Mouse (Mus musculus) neural tube, embryonic 15.5 days (tissue): ENCODE data around the gene Klk5. TPM values are rescaled to one million over a fixed set of nuclear protein-coding genes. Genes with fewer than 3 reads are reported as not detected.

ENCODE experiments used
- ATAC-seq: fragments of 200-750 bp; cut with Nextera tagmentation; 2 replicates; pipeline ENCODE4 v1.8.0; 2017; ENCODE audit warnings: mild to moderate bottlenecking, moderate TSS enrichment, moderate library complexity; ENCODE audit not compliant: low FRiP score
- H3K27ac ChIP-seq: fragments of 300-500 bp; sonication (generic); replicated peaks from 2 replicates; pipeline ENCODE4 v1.5.1; 2015; ENCODE audit warnings: mild to moderate bottlenecking, inconsistent platforms
- H3K27me3 ChIP-seq: fragments of 300-500 bp; sonication (generic); replicated peaks from 2 replicates; pipeline ENCODE4 v1.6.1; 2015; ENCODE audit warnings: inconsistent platforms
- H3K36me3 ChIP-seq: fragments of 300-500 bp; sonication (generic); 2 replicates; pipeline ENCODE4 v1.6.1; 2015; ENCODE audit warnings: inconsistent platforms
- H3K4me1 ChIP-seq: fragments of 300-500 bp; sonication (generic); 2 replicates; pipeline ENCODE4 v1.6.1; 2015; ENCODE audit warnings: inconsistent platforms
- H3K4me2 ChIP-seq: fragments of 300-500 bp; sonication (generic); 2 replicates; pipeline ENCODE4 v1.6.1; 2015; ENCODE audit warnings: inconsistent platforms, mild to moderate bottlenecking, moderate library complexity
- H3K4me3 ChIP-seq: fragments of 300-500 bp; sonication (generic); replicated peaks from 2 replicates; pipeline ENCODE4 v1.5.1; 2015; ENCODE audit warnings: mild to moderate bottlenecking, inconsistent platforms
- H3K9ac ChIP-seq: fragments of 300-500 bp; sonication (generic); replicated peaks from 2 replicates; pipeline ENCODE4 v1.6.1; 2015; ENCODE audit warnings: mild to moderate bottlenecking, inconsistent platforms
- H3K9me3 ChIP-seq: fragments of 300-500 bp; sonication (generic); replicated peaks from 2 replicates; pipeline ENCODE4 v1.6.1; 2016; ENCODE audit warnings: inconsistent platforms
- WGBS: fragments of 180-500 bp; shearing (Covaris S2); methylation state at CpG from one replicate; pipeline ENCODE4 v1.1.7; 2015; ENCODE audit warnings: mixed read lengths; 5-methylcytosine and 5-hydroxymethylcytosine counted together
- polyA plus RNA-seq: library from polyadenylated mRNA; unstranded; fragments of >200 nt; fragmentation: Nextera tagmentation; extraction: Ambion mirVana; gene quantifications from 2 replicates; pipeline ENCODE4 v1.2.1, GENCODE M21; 2015

The Klk5 gene
- polyA plus RNA-seq, 1 experiment from 2014 or later, result not detected

DNA sequence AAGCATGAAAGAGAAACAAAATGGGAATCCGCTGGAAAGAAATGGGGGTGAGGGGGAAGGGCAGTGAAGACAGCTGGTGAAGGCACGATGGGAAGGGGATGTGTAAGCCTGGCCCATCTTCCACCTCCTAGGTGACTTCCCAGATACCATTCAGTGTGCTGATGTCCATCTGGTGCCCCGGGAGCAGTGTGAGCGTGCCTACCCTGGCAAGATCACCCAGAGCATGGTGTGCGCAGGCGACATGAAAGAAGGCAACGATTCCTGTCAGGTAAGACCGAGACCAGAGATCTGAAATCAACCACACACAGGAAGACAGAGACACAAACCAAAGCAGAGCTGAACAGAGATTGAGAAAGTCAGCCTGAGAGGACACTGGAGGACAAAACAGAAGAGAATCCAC lies 12.8 kb upstream of the Klk5 start:
- Histone ChIP-seq H3K27me3 (no peaks in the 10 kb centered on the region), H3K9ac (no peak overlapping the region), H3K4me2 (no peak overlapping the region), H3K36me3 (no peaks in the 10 kb centered on the region), H3K9me3 (no peaks in the 10 kb centered on the region), H3K27ac (no peak overlapping the region), H3K4me3 (no peak overlapping the region), H3K4me1 (no peaks in the 10 kb centered on the region)
- ATAC-seq, result no peak
- WGBS, result 94% methylated on average over 8 of the region's 8 CpGs

DNA sequence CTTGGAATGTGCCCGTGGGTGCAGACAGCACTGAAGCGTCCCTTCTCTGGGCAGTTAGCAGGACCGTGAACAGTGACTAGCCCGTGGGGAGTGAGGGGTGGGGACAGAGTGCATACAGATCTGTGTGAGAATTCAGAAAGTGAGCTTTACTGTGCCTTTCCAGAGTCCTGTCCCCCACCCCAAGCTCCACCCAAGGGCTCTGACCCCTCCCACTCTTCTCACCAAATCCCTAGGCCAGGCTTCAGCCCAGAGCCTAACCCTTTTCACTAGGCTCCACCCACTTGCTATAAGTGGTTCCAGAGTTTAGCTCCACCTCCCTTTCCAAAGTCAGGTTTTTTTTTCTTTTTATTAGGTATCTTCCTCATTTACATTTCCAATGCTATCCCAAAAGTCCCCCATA lies 2.0 kb downstream of the Klk5 start:
- H3K27me3 ChIP-seq, result no peaks in the 10 kb centered on the region
- no peaks in the 10 kb centered on the region for H3K36me3 ChIP-seq
- 90% methylated on average over 4 of the region's 4 CpGs for WGBS
- H3K4me2 ChIP-seq, result no peak overlapping the region
- no peak overlapping the region for H3K27ac ChIP-seq
- no peak for ATAC-seq
- no peak overlapping the region for H3K4me3 ChIP-seq
- H3K9ac ChIP-seq, result no peak overlapping the region
- H3K4me1 ChIP-seq, result no peaks in the 10 kb centered on the region
- H3K9me3 ChIP-seq, result no peaks in the 10 kb centered on the region

DNA sequence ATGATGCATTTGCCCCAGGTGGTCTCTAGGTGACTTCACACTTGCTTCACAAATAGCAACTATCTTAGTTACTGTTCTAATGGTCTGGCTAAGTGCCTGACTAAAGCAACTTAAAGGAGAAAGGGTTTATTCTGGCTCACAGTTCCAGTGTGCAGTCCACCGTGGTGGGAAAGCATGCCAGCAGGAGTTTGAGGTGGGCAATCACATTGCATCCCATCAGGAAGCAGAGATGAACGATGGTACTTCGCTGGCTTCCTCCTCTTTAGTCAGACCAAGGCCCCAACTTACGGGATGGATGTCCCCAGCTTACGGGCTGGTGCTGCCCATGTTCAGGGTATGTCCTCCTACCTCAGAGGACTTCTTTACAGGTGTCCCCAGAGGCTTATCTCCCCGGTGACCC lies 9.8 kb downstream of the Klk5 start:
- Histone ChIP-seq H3K4me3 (no peak overlapping the region), H3K4me2 (no peak overlapping the region), H3K9ac (no peak overlapping the region), H3K27me3 (no peaks in the 10 kb centered on the region), H3K9me3 (no peaks in the 10 kb centered on the region), H3K36me3 (no peaks in the 10 kb centered on the region), H3K27ac (no peak overlapping the region), H3K4me1 (no peaks in the 10 kb centered on the region)
- WGBS, result 88% methylated on average over 6 of the region's 6 CpGs
- ATAC-seq, result no peak

DNA sequence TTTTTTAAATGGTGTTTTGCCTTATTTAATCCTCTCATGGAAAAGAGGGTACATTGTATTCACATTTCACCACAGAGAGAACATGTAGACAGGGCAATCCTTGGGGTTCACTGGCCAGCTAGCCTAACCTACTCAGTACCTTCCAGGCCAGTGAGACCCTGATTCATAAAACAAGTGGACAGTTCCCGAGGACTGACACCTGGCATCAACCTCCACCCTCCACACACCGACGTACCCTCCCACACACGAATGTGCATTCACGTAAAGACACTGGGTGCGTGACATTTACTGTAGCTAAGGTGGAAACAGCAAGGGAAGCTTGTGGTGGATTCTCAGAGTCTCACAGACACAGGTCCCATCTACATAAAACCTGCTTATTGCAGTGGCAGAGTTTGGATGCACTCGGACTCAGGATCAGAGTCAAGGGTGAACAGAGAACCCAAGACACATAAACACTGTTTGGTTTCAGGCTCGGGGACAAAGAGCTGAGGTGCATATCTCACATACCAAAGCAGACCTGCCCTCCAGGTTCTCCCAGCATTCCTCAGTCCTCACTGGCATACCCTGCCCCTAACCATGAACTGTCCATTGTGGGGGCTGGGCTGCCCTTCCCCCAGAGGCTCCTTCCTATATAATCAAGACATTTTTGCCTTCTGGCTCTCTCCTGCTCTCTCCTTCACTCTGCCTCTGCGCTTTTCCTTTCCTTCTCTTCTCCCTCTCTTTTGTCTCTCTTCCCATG lies 13.0 kb downstream of the Klk5 start:
- 86% methylated on average over 9 of the region's 9 CpGs for WGBS
- Histone ChIP-seq H3K4me3 (no peak overlapping the region), H3K27ac (no peak overlapping the region), H3K9me3 (no peaks in the 10 kb centered on the region), H3K27me3 (no peaks in the 10 kb centered on the region), H3K4me2 (no peak overlapping the region), H3K36me3 (no peaks in the 10 kb centered on the region), H3K4me1 (no peaks in the 10 kb centered on the region), H3K9ac (no peak overlapping the region)
- ATAC-seq, result no peak

DNA sequence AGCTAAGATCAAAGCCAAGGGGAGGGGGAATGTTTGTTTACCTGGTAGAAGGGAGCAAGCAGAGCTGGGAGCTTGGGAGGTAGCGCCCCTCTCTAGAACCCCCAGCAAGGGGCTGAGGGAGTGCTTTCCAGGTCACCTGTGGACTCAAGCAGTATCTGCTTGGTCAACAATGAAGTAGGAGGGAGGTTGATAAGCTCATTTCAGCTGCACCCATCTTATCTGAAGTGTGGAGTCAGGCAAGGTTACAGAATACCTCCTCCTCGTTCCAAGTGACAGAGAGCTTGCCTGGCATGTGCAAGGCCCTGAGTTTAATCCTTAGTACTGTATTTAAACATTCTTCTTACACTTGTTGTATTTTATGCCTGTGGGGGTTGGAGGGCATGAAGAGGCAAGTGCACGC lies 13.9 kb downstream of the Klk5 start:
- no peaks in the 10 kb centered on the region for H3K27me3 ChIP-seq
- WGBS, result 87% methylated on average over 3 of the region's 3 CpGs
- 0 out of 2 replicates have a peak, but pooled peaks cover 2% of the 10 kb centered on the region for H3K4me1 ChIP-seq
- no peak overlapping the region for H3K9ac ChIP-seq
- H3K9me3 ChIP-seq, result no peaks in the 10 kb centered on the region
- no peak for ATAC-seq
- H3K4me2 ChIP-seq, result no peak overlapping the region
- no peak overlapping the region for H3K27ac ChIP-seq
- H3K4me3 ChIP-seq, result no peak overlapping the region
- H3K36me3 ChIP-seq, result no peaks in the 10 kb centered on the region

DNA sequence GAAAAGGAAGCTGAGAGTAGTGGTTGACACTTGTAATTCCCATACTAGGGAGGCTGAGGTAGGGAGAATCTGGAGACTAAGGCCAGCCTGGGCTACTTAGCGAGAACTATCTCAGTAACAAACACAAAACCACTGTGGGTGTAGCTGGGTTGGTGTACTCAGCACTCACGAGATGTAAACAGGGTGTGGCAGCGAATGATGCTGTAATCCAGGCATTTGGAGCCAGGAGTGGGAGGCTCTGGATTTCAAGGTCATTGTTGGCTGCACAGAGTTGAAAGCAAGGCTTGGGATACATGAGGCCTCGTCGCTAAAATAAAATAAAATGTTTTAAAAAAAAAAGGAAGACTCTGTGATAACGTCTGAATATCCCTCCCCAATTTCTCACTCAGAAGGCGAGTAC lies 14.5 kb downstream of the Klk5 start:
- Histone ChIP-seq H3K9ac (no peak overlapping the region), H3K4me3 (no peak overlapping the region), H3K27me3 (no peaks in the 10 kb centered on the region), H3K36me3 (no peaks in the 10 kb centered on the region), H3K4me2 (no peak overlapping the region), H3K27ac (no peak overlapping the region), H3K9me3 (no peaks in the 10 kb centered on the region), H3K4me1 (0 out of 2 replicates have a peak, but pooled peaks cover 2% of the 10 kb centered on the region)
- WGBS, result 84% methylated on average over 7 of the region's 7 CpGs
- ATAC-seq, result no peak

DNA sequence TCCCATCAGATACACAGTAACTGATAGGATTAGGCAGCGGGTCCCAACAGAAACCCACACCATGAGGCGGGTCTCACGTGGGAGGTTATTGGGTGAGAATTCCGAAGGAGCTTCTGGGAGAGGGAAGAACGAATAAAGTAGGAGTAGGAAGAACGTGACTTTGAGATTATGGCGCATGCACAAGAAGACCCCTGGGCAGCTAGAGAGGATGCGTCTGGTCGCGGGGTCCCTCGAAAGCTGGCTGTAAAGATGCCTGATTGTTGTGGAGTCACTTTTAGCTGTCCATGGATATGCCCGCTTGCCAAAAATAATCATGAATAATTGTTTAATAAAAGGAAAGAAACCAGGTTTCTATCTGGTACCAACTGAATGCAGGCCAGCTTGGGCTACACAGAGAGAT lies 15.7 kb downstream of the Klk5 start:
- Histone ChIP-seq H3K4me3 (no peak overlapping the region), H3K4me2 (no peak overlapping the region), H3K4me1 (0 out of 2 replicates have a peak, but pooled peaks cover 2% of the 10 kb centered on the region), H3K27ac (no peak overlapping the region), H3K9me3 (no peaks in the 10 kb centered on the region), H3K9ac (no peak overlapping the region), H3K27me3 (no peaks in the 10 kb centered on the region), H3K36me3 (no peaks in the 10 kb centered on the region)
- ATAC-seq, result no peak
- 92% methylated on average over 12 of the region's 12 CpGs for WGBS

DNA sequence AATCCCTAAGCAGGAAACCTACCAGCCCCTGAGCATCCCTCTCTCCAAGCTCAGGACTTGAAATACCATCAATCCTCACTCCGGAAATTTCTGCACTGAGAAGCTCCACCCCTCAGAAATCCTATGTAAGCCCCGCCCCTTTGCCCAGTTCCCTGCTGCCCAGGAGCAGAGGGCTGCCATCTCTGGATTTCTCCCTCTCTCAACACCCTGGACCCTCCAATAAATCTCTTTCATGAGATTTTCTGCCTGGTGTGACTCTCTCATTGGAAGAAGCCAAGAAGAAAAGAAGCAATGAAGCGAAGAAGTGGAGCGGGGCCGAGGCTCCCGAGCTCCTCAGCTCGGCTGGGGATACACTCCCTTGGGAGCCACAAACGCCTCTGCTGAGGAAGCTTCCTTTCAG lies 18.6 kb downstream of the Klk5 start:
- 0 out of 2 replicates have a peak, but pooled peaks cover 2% of the 10 kb centered on the region for H3K4me1 ChIP-seq
- H3K4me2 ChIP-seq, result peak overlapping the region; percentile 39
- H3K9ac ChIP-seq, result no peak overlapping the region
- H3K36me3 ChIP-seq, result no peaks in the 10 kb centered on the region
- ATAC-seq, result no peak
- H3K9me3 ChIP-seq, result no peaks in the 10 kb centered on the region
- 32% methylated on average over 8 of the region's 8 CpGs for WGBS
- no peak overlapping the region for H3K27ac ChIP-seq
- H3K4me3 ChIP-seq, result no peak overlapping the region
- no peaks in the 10 kb centered on the region for H3K27me3 ChIP-seq

DNA sequence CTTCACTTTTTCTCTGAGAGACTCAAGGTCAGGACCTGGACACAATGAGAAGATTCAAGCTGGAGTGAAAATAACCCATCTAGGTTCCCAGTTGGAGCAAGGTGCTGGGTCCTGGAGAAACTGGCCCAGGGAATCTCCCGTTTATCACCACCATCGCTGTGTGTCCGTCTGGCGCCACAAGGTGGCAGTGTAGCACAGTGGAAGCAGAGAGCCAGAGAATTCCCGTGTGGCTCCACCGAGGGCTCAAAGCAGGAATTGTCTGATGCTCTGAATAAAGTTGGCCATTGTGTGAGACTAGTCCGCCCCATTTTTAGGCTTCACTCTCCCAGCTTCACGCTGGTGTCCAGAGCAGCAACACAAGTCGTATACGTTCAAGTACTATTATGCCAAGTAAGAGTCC lies 31.5 kb downstream of the Klk5 start:
- H3K4me3 ChIP-seq, result no peak overlapping the region
- no peak overlapping the region for H3K4me2 ChIP-seq
- H3K27ac ChIP-seq, result no peak overlapping the region
- 5% methylated on average over 10 of the region's 10 CpGs for whole genome bisulfite sequencing
- H3K36me3 ChIP-seq, result no peaks in the 10 kb centered on the region
- H3K9ac ChIP-seq, result no peak overlapping the region
- no peaks in the 10 kb centered on the region for H3K27me3 ChIP-seq
- no peaks in the 10 kb centered on the region for H3K9me3 ChIP-seq
- H3K4me1 ChIP-seq, result peaks cover 9% of the 10 kb centered on the region; the same call in 1 of the 2 replicates
- peak; percentile 65 for ATAC-seq

DNA sequence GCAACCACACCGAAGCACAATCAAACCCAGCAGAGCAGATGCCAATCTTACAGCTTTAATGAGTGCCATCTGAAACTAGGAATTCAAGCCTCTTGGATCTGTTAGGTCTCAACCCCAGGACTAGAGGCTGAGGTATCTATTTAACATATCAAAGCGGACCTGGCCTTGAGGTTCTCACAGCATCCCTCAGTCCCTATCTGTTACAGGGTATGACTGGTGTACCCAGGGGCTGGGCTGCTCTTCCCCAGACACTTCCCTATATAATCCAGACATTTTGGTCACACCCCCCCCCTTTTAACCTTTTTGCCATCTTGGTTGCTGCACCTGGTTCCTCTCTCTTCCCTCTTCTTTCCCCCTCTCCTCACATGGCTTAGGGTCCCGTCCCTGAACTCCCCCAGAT lies 31.9 kb downstream of the Klk5 start:
- ATAC-seq, result no peak
- Histone ChIP-seq H3K9me3 (no peaks in the 10 kb centered on the region), H3K27ac (no peak overlapping the region)

DNA sequence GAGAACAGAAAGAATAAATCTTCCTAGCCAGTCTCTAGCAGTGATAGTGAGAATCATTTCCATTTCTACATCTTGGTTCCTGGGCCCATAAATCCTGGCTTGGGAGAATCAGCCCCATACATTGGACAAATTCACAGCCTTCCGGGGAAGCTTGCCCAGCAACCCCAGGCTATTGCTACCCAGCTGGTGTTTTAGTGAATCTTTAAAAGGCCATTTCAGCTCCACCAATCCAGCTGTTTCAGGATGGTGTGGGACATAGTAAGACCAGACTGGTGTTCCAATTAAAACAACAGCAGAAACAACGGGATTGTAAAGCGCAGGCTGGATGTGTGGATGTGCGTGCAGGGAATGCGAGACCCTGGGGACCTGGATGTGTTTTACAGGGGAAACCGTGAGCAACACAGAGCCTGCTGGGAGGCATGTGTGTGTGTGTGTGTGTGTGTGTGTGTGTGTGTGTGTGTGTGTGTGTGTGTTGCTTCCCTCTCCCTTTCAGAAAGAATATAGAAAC lies 33.2 kb downstream of the Klk5 start:
- no peaks in the 10 kb centered on the region for H3K9me3 ChIP-seq
- peak; percentile 75 for ATAC-seq
- no peaks in the 10 kb centered on the region for H3K27me3 ChIP-seq
- H3K4me2 ChIP-seq, result no peak overlapping the region
- peaks cover 9% of the 10 kb centered on the region; the same call in 1 of the 2 replicates for H3K4me1 ChIP-seq
- H3K36me3 ChIP-seq, result no peaks in the 10 kb centered on the region
- H3K27ac ChIP-seq, result peak overlapping the region; percentile 58
- no peak overlapping the region for H3K4me3 ChIP-seq
- 29% methylated on average over 6 of the region's 6 CpGs for WGBS
- no peak overlapping the region for H3K9ac ChIP-seq

More for the DNA sequence above, 31.9 kb downstream of the Klk5 start:
- 76% methylated on average over 3 of the region's 3 CpGs for WGBS
- H3K4me3 ChIP-seq, result no peak overlapping the region
- no peak overlapping the region for H3K9ac ChIP-seq
- no peak overlapping the region for H3K4me2 ChIP-seq
- peaks cover 9% of the 10 kb centered on the region; the same call in 1 of the 2 replicates for H3K4me1 ChIP-seq
- H3K36me3 ChIP-seq, result no peaks in the 10 kb centered on the region
- no peaks in the 10 kb centered on the region for H3K27me3 ChIP-seq

DNA sequence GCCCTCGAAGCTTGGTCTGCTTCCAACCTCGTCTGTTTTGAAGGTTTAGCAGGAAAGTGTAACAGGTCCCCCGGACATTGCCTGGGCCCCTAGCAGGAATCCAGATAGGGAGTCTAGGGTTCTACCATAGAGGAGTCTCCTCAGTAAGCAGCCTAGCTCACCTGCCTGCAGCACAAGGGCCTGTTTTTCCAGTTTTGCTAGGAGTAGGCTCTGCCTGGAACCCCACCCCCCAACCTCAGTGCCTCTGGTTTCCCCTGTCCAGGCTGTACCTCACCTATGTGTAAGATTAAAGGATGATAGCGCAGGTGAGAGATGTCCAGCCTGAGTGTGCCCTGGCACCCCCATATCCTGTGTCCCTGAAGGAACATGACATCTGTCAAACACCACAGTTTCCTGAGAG lies 34.7 kb downstream of the Klk5 start:
- no peaks in the 10 kb centered on the region for H3K36me3 ChIP-seq
- H3K4me1 ChIP-seq, result peaks cover 9% of the 10 kb centered on the region; the same call in 1 of the 2 replicates
- no peak overlapping the region for H3K27ac ChIP-seq
- H3K9me3 ChIP-seq, result no peaks in the 10 kb centered on the region
- H3K4me3 ChIP-seq, result no peak overlapping the region
- ATAC-seq, result no peak
- no peak overlapping the region for H3K9ac ChIP-seq
- H3K4me2 ChIP-seq, result no peak overlapping the region
- no peaks in the 10 kb centered on the region for H3K27me3 ChIP-seq
- WGBS, result 84% methylated on average over 4 of the region's 4 CpGs
